Mouse (Mus musculus) neutrophil, adult 5-6 weeks (primary cell): Measurements from ENCODE around the gene Dusp2. TPM values are rescaled to one million over a fixed set of nuclear protein-coding genes. Genes with fewer than 3 reads are reported as not detected.
"Not testable (repeated sequence)": the region's sequence is repeated elsewhere in the genome, so short reads cannot be mapped to it uniquely, and the experiment has no call there.

ENCODE experiments used
- ATAC-seq: fragments of 151-379, 151-347 bp; 2 replicates; pipeline ENCODE4 v1.8.0; 2017; ENCODE audit warnings: mild to moderate bottlenecking, moderate TSS enrichment; ENCODE audit not compliant: insufficient number of reproducible peaks, poor library complexity, low FRiP score, severe bottlenecking; ENCODE audit errors: extremely low read depth
- total RNA-seq: library from RNA; stranded (forward); fragments of 200-1000 nt; gene quantifications from 2 replicates; pipeline ENCODE4 v1.2.3, GENCODE M21; 2017

Gene Dusp2
- 175 and 211 TPM in 2 replicates for total RNA-seq

DNA sequence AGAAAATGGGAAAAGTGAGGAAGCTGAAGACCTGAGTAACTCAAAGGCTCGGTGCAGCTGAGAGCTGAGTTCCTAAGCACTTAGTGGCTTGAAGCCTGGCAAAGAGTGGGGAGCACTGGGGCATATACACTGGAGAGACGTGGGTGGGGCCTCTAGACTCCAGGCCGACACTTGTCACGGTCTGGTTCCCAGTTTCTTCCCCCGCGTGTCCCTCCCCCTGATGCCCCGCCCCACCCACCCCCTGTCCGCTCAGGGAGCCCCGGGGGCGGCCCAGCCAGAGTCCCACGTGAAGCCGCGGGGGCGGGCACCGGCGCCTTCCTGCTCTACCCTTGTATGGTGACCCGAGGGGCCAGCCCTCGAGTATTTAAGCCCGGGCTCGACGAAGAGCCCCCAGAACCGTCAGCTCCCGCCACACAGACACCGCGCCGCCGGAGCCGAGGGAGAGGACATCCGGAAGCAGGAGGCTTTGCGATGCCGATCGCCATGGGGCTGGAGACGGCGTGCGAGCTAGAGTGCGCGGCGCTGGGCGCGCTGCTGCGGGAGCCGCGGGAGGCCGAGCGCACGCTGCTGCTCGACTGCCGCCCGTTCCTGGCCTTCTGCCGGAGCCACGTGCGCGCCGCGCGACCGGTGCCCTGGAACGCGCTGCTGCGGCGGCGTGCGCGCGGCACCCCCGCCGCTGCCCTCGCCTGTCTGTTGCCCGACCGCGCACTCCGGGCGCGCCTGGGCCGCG is at the start of gene Dusp2:
Gene Dusp2, plus strand, starts transcription at position 393 of the 730 bp plus-strand sequence.
- ATAC-seq, result peak; percentile 53

DNA sequence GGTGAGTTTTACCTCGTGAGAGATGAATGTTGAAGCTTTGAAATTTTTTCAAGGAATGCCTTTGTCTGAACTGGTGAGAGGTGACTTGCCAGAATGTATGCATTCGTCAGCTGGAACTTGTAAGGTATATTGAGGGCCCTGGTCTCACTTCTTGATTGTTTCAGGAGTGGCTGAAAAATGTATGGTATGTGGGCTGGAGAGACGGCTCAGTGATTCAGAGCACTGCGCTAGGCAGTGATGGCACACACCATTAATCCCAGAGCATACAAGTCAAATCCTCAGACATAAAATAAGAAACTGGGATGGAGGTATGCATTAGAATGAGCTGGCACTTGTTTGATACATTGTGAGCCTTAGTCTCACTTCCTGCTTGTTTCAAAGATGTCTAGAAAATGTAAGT is 43.7 kb upstream of the Dusp2 start:
- no peak for ATAC-seq

DNA sequence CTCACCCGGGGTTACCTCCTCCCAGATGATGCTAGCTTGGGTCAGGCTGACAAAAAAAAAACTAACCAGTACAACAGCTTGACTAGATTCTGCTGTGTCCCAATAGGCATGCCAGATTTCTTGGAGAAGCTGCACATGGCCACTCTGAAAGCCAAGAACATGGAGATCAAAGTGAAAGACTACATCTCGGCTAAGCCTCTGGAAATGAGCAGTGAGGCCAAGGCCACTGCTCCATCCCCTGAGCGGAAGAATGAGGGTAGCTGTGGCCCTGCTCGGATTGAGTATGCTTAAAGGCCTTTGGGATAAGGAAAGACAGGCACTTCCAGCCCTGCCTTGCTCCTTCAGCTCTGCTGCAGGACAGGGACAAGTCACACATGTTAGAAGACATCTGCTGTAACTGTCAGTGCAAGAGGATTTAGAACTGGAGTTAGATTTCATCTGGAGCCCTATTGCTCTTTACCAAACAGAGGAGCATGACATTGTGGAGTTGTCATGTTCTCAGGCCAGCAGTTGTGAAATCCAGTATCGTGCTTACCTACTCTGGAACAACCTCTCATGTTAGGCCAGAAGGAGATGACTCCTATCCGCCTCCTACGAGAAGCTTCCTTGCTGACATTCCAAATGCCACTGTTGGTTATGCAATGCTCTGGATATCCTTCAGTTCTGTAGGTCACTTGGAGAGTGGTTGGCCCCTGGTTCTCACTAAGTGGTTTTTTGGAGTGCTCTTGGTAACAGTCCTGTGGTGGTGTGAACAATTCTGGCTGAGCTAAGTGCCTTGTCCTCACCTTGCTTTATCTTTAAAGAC is 38.8 kb upstream of the Dusp2 start:
- ATAC-seq, result no peak

DNA sequence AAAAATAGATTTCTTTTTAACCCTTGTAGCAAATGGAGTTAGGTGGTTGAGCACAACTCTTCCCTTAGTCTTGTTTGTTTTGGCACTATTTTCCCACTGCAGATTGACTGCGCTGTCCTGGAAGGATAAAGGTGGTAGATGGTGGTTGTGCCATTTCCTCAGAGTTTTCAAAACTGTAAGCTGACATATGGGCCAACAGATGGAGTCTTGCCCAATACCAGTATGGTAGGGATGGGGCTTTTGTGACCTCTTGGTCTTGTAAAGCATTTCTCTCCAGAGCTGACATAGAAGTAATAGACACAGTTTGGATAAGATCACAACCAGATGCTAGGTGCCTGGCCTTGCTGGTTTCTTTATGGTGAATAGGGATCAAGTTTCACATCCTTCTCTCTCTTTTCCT is 37.9 kb upstream of the Dusp2 start:
- no peak for ATAC-seq

DNA sequence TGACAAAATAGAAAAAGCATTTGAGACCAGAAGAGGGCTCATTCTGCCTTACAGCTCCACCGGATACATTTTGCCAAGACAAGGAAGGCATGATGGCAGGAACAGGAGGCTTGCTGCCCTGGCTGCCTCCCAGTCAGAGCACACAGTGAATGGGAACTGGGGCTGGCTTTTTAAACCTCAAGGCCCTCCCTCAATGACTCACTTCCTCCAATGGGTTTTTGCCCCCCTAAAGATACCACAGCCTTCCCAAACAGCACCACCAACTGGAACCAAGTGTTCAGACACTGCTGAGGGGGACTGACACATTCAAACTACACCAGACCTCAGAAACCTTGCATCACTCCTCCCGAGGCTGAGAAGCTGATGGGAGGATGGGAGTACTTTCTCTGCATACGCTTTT is 35.3 kb upstream of the Dusp2 start:
- peak; percentile 61 for ATAC-seq

DNA sequence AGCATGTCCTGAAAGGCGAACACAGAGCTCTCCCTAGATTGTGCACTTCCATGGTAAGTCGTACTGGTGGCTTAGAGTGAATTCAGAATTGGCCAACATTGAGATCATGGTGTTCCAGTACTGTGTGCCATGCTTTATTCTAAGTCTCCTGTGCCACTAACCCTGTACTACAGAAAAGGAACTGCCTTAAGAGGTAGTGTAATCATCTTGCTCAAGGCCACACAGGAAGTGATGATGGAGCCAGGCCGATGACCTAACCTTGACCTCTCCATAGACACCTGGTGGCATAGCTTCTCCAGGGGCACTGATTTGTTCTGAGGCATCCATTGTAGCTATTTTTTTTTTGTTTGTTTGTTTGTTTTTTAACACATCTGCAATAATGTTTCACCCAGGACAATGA is 34.1 kb upstream of the Dusp2 start:
- ATAC-seq, result peak; percentile 96

DNA sequence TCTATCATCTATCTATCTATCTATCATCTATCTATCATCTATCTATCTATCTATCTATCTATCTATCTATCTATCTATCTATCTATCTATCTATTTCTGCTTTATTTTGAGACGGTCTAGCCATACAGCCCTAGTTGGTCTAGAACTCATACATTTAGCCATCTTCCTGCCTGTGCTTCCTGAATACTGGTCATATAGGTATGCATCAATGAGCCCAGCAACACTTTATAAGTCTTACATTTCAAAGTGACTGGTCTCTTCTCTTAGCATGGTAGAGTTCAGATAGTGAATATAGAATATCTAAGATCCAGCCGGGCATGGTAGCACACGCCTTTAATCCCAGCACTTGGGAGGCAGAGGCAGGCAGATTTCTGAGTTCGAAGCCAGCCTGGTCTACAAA is 31.8 kb upstream of the Dusp2 start:
- ATAC-seq, result not testable (repeated sequence)

DNA sequence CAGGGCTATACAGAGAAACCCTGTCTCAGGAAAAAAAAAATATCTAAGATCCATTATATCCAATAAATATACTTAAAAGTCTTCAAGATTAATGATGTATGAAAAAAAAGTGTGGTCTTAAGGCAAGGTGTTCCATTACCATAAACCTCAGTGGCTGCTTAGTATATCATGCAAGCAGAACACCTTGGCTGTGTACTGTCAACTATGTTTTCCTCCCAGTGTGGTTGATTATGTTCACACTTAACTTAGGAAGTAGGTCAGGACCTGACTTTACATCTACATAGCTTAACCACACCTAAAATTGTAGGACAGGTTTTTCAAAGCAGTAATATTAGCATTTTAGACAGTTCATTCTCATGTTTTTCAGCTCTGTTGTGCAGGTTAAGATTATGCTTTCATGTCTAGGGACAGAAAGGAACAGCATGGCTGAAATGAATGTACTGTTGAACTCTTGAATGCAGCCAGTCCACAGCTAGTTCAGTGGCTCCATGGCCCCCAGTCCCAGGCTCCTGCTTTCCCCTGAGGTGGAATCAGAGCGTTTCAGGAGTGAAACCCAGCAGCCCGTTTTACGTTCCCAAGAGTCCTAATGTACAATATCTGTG is 31.2 kb upstream of the Dusp2 start:
- ATAC-seq, result no peak

DNA sequence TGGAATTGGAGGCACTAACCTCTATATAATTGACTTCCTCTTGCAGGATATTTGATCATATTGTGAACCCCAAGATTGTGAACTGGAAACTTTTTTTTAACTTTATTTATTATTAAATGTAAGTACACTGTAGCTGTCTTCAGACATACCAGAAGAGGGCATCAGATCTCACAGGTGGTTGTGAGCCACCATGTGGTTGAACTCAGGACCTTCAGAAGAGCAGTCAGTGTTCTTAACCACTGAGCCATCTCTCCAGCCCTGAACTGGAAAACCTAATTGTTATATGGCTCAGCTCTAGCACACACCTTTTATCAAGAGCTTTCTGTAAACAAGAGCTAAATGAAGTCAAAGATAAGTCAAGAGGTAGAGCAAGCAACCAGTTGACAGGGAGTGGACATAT is 29.8 kb upstream of the Dusp2 start:
- ATAC-seq, result no peak

DNA sequence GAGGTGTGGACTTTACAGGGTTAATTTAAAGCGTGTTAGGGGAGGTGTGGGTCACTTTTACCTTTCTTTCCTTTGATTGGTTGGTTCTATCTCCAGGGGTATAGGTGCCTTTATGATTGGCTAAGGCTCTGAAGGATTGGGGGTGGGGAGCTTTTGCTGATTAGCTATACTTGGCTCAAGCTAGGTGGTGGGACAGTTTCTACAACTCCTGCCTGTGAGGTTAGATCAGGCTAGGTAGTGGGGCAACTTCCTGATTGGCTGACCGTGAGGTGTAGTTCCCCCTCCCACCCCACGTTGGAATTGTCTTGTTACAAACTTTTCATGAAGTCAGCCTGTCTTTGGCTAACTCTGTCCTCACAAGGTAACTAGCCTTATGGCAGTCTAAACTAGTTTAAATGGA is 28.8 kb upstream of the Dusp2 start:
- ATAC-seq, result no peak; the same call in 1 of the 2 replicates

DNA sequence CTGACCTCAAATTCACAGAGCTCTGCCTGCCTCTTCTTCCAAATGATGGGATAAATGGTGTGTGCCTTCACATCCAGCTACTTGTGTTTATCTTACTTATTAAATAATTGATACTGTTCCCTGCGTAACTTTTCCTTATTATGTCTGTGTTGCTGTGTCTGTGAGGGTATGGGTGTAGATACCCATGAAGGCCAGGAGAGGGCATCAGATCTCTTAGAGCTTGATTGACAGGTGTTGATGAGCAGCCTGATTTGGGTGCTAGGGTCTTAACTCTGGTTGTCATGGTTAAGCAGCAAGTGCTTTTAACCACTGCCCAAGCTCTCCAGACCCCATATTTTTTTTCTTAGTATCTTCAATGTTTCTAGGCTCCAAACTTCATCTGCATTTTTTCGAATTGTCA is 27.3 kb upstream of the Dusp2 start:
- peak; percentile 90 for ATAC-seq

DNA sequence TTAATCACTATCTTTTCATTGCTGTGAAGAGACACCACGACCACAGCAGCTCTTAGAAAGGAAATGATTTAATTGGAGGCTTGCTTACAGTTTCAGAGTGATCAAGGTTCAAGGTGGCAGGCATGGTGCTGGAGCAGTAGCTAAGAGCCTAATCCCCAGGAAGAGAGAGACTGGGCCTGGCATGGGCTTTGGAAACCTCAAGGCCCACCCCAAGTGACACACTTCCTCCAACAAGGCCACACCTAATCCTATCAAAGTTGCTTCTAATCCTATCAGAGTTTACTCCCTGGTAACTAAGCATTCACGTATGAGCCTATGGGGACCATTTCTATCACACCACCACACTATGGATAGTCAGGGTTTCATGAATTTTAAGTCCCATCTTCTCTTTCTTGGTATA is 25.7 kb upstream of the Dusp2 start:
- no peak for ATAC-seq

DNA sequence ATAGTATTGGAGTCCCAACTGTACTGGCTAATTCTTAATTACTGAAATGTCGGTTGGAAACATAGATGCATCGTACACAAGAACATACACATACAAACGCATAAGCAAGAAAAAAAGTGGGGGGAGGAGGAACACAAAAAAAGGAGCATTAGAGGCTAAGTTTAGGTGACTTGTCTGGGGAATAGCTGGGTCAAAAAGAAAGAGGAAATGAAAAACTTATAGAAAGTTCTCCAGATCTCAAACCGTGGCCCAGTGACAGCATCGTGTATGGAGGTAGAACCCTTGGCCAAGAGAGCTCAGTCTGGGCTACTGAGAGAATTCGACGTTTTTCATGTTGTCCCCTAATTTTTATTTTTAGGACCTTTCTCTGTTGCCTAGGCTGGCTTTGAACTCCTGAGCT is 25.3 kb upstream of the Dusp2 start:
- ATAC-seq, result no peak

DNA sequence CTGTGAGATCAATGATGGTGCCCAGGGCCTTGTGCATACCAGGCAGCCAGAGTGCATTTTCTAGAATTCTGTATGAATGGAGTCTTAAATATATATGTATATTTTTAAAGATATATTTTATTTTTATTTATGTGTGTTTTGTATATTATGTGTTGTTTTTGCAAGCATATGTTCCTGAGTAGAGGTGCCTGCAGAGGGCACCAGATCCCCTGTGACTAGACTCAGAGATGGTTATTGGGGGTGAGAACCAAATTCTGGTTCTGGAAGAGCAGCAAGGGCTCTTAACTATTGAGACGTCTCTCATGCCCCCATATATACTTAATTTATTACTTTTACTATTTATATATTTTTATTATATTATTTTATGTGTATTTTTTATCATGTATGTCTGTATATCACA is 24.8 kb upstream of the Dusp2 start:
- no peak for ATAC-seq

DNA sequence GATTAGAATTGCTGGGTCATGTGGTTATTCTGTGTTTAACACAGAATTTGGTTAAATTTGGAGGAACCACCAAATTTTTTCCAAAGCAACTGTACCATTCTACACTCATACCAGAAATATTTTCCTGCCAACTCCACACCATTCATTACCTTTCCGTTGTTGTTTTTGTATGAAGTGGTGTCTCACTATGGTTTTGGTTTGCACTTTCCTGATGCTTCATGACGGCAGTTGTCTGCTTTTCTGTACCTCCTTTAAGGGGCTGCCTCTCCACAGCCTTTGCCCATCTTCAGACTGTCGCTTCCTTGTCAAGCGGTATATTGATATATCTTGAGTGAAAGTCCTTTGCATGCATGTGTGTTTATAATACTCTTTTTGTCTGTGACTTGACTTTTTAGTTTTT is 23.2 kb upstream of the Dusp2 start:
- ATAC-seq, result no peak

DNA sequence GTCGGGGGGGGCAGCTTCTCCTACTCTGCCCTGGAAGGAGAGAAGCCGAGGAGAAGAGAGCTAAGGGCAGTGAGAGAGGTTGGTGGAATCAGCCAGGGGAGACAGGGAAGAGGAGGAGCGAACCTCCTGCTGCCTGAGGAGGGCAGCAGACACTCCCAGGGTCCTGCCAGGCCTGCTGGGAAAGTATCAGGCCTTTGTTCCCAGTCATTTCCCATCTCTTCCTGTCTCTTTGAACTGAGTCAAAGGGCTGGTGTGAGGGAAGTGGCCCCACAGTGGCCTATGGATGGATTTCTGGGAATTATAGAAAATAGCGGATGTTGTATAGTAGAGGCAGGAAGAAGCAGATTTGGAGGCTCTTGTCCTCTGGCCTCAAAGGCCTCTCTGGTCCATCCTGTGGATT is 22.1 kb upstream of the Dusp2 start:
- no peak for ATAC-seq

DNA sequence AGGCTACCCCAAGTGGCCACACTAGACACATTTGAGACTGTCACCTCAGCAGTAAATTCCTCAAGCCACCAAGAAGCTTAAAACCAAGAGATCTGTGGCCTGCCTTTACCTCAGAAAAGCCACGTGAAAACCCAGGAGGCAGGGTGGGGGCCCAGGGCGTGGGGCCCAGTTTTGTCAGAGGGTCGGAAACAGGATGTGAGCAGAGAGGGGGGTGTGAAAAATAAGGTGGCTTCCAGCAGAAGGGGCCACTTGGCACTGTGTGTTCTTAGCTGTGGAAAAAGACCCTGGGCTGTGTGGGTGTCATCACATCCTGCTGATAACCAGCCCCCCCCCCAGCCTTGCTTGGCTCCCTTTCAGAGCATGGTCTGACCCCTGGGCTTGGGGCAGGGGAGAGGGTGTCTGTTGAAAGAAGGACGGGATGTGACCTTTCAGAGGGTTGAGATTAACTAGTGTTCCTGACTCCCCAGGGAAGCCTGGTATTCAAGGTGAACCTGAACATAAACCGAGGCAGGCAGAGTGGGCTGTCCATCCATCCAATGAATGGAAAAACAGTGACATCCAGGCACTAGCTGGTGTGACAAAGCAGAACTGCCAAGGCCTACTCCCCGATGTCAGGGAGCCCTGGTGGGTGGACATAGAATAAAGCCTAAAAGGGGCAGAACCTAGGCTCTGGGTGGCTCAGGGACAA is 21.3 kb upstream of the Dusp2 start:
- ATAC-seq, result peak; percentile 59

DNA sequence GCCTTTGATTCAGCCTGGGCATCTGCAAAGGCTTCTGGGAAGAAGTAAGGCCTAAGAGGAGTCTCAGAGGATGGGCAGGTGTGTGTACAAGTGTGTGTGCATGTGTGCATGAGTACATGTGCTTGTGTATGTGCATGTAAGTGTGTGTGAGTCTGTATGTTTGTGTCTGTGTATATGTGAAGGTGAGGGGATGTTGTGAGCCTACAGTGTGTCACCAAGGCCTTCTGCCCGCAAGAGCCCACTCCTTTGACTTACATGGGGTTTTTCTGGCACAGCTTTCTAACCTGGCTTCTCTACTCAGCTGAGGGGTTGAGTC is 20.8 kb upstream of the Dusp2 start:
- no peak for ATAC-seq

DNA sequence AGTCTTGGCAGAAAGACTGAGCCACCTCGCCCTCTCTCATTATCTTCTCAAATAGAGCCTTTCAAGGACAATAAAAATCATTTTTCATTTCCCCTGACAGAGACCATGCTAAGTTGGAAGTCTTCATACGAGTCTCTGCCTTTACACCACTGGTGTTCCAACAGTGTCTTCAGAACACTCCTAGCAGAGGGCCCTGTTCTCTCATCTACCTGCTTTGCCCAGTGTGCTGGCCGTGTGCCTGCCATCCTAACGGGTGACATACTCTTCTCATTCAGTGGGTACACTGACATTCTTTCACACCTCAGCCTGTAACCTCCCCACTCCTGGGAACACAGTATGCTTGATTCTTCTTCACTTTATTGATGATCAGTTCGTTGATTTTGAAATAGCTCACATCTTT is 19.5 kb upstream of the Dusp2 start:
- ATAC-seq, result no peak

DNA sequence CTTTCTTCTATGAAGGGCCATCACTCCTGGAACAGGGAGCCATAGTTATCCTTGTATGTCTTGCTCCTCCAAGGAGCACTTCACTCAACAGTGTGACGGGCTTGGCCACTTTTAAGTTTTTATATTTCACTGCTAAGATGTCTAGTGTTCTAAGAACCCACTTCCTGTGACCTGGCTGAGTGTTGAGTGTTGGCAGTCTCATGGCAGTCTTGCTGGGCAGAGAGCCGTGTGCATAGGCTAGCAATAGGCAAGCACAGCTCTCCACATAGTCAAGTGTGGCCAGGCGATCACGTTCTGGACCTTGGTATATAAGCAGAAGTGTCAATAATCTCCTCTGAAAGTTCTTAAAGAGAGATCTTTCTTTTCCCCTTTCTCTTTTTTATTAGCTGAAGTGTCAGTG is 17.8 kb upstream of the Dusp2 start:
- peak; percentile 33 for ATAC-seq
